Mouse (Mus musculus) heart, embryonic 15.5 days (tissue): Measurements from ENCODE around the gene Gm28047. TPM values are rescaled to one million over a fixed set of nuclear protein-coding genes. Genes with fewer than 3 reads are reported as not detected.

Source experiments
- ATAC-seq: fragments of 200-750 bp; cut with Nextera tagmentation; replicated peaks from 2 replicates; pipeline ENCODE4 v1.8.0; 2017; ENCODE audit warnings: low read depth, moderate TSS enrichment; ENCODE audit not compliant: insufficient number of reproducible peaks, insufficient read depth, low FRiP score
- H3K27ac ChIP-seq: fragments of 300-500 bp; sonication (generic); 2 replicates; pipeline ENCODE4 v1.5.1; 2015; ENCODE audit warnings: mild to moderate bottlenecking, inconsistent platforms
- H3K27me3 ChIP-seq: fragments of 300-500 bp; sonication (generic); 2 replicates; pipeline ENCODE4 v1.6.1; 2015; ENCODE audit warnings: inconsistent platforms
- H3K36me3 ChIP-seq: fragments of 300-500 bp; sonication (generic); 2 replicates; pipeline ENCODE4 v1.6.1; 2015; ENCODE audit warnings: mild to moderate bottlenecking, inconsistent platforms
- H3K4me1 ChIP-seq: fragments of 300-500 bp; sonication (generic); replicated peaks from 2 replicates; pipeline ENCODE4 v1.6.1; 2015; ENCODE audit warnings: inconsistent platforms
- H3K4me2 ChIP-seq: fragments of 300-500 bp; sonication (generic); 2 replicates; pipeline ENCODE4 v1.6.1; 2015; ENCODE audit warnings: inconsistent platforms, mild to moderate bottlenecking, moderate library complexity
- H3K4me3 ChIP-seq: fragments of 300-500 bp; sonication (generic); 2 replicates; pipeline ENCODE4 v1.5.1; 2015; ENCODE audit warnings: mild to moderate bottlenecking, inconsistent platforms
- H3K9ac ChIP-seq: fragments of 300-500 bp; sonication (generic); 2 replicates; pipeline ENCODE4 v1.6.1; 2015; ENCODE audit warnings: mild to moderate bottlenecking, inconsistent platforms
- H3K9me3 ChIP-seq: fragments of 300-500 bp; sonication (generic); replicated peaks from 2 replicates; pipeline ENCODE4 v1.6.1; 2016; ENCODE audit warnings: inconsistent platforms
- WGBS: fragments of 180-500 bp; shearing (Covaris S2); methylation state at CpG from one replicate; pipeline ENCODE4 v1.1.7; 2015; ENCODE audit warnings: mixed read lengths; 5-methylcytosine and 5-hydroxymethylcytosine counted together
- polyA plus RNA-seq: library from polyadenylated mRNA; unstranded; fragments of >200 nt; fragmentation: Nextera tagmentation; extraction: Ambion mirVana; gene quantifications from 2 replicates; pipeline ENCODE4 v1.2.1, GENCODE M21; 2015

Gene Gm28047
- polyA plus RNA-seq, 1 experiment from 2014 or later = not detected

DNA sequence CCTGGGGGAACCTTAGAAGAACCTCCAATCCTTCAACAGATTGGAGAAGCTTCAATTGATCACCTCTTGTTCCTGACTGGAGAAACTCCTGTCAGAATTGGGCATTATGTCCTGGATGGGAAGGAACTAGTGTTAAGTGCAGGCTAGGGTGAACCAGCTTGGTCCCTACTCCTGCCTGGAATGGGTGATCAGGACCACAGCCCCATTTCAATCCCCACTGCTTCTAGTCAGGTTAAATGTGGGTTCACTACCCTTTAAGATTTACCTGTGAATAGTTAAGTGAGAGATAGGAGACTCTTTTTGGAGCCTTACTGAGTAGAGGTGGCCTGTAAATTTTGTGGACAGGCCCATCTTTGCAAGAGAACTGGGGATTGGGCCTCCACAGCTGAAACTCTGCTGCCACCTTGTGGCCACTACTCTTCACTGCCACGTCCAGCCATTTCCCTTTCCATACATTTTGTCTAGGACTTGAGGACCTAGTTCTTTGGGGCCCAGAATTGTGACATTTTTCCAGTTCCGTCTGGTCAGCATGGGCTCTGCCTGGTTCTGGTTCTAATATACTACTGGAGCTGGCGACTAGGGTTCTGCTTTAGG, 99.9 kb downstream of the Gm28047 start, which contains the start of gene Npff:
TSS of gene Npff (minus strand) at position 51 of the 594 bp plus-strand sequence.
- no peak for ATAC-seq
- H3K27ac ChIP-seq = no peak within 1 kb of the TSS
- WGBS = 4% methylated on average over 3 of the region's 3 CpGs
- H3K4me2 ChIP-seq = no peak within 1 kb of the TSS
- peaks cover 9% of the 10 kb centered on the region for H3K4me1 ChIP-seq
- H3K36me3 ChIP-seq = peaks cover 61% of the 10 kb centered on the region
- no peak within 1 kb of the TSS for H3K9ac ChIP-seq
- H3K4me3 ChIP-seq = no peak within 1 kb of the TSS
- no peaks in the 10 kb centered on the region for H3K27me3 ChIP-seq
- H3K9me3 ChIP-seq = no peaks in the 10 kb centered on the region

DNA sequence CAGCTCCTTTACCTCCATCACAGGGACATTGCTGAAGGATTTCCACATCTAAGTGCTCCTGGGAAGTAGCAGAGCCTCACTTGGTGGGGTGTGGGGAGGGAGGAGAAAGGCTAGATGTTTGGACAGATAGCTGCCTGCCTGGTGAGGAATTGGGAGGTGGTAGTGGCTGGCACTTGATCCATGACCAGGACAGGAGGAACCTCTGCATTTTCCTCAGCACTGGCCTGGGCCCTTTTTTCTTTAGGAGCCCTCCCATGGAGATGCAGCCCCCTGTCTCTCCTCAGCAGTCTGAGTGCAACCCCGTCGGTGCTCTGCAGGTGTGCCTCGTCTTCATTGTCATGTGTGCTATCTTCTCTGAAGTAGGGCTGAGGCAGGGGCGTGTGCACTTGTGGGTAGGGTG, 103.4 kb downstream of the Gm28047 start:
- no peak for ATAC-seq
- no peaks in the 10 kb centered on the region for H3K27me3 ChIP-seq
- no peak overlapping the region for H3K9ac ChIP-seq
- 78% methylated on average over 4 of the region's 4 CpGs for whole genome bisulfite sequencing
- H3K4me2 ChIP-seq = no peak overlapping the region
- H3K27ac ChIP-seq = no peak overlapping the region
- peaks cover 23% of the 10 kb centered on the region for H3K4me1 ChIP-seq
- no peak overlapping the region for H3K4me3 ChIP-seq
- peaks cover 32% of the 10 kb centered on the region for H3K36me3 ChIP-seq
- no peaks in the 10 kb centered on the region for H3K9me3 ChIP-seq

DNA sequence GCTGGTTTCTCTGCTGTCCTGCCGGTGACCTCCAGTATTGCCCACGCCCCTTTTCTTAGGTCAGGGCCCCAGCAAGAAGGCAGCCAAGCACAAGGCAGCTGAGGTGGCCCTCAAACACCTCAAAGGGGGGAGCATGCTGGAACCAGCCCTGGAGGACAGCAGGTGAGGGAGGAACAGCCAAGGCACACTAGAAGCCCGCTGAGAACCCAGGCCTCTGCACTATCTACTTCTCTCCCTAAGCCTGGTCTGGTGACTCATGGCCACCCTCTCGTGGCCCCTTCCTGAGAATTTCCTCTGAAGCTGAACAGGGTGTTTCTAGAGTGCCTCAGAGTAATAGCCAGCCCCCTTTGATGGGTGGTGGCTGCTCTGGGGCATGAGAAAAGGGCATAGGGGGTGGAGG, 104.5 kb downstream of the Gm28047 start:
- Histone ChIP-seq H3K4me2 (peak overlapping the region; percentile 92; the same call in 1 of the 2 replicates), H3K27me3 (no peaks in the 10 kb centered on the region), H3K9me3 (no peaks in the 10 kb centered on the region), H3K9ac (peak overlapping the region; percentile 7; the same call in 1 of the 2 replicates), H3K27ac (peak overlapping the region; percentile 100; the same call in 1 of the 2 replicates), H3K36me3 (peaks cover 29% of the 10 kb centered on the region), H3K4me1 (peaks cover 30% of the 10 kb centered on the region), H3K4me3 (no peak overlapping the region)
- ATAC-seq = no peak
- 53% methylated on average over 4 of the region's 4 CpGs for WGBS

DNA sequence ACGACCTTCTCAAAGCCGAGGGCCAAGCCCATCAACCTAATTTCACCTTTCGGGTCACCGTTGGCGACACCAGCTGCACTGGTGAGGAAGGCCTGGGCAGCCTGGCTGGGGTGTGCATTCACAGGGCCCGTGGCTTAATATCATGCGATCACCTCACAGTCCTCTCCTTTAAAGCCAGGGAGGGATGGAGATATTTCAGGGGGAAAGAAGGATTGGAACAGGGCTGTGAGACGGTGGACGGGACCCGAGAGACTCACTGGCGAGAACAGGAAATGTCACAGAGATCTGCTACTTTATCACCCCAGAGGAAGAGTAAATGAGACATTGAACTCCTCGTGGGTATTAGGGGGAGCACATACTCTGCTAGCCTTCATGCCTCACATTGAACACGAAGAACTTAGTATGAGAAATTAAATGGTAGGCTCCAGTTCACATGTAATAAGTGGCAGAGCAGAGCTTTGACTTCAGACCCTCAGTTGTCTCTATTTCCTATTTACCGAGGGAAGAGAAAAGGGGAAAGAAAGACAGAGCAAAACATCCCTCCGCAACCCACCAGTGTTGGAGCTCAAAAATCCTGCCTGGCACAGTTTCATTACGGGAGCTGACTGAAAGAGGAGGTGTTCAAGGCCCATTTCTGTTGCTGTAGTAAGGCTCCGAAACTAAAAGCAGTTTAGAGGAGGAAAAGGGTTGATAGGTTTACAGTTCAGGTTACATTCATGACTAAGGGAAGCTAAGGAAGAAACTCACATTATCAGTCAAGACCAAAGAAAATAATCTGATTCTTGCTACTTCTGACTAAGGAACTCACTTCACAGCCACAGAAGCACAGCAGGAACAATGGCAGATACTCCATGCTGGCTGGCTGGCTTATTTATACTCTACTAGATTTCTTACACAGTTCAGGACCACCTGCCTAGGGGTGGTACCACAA, 105.4 kb downstream of the Gm28047 start:
- H3K27ac ChIP-seq = peak overlapping the region; percentile 100
- peaks cover 26% of the 10 kb centered on the region for H3K36me3 ChIP-seq
- peak overlapping the region; percentile 92 for H3K9ac ChIP-seq
- H3K4me2 ChIP-seq = peak overlapping the region; percentile 92
- H3K9me3 ChIP-seq = no peaks in the 10 kb centered on the region
- no peak for ATAC-seq
- peaks cover 30% of the 10 kb centered on the region for H3K4me1 ChIP-seq
- no peaks in the 10 kb centered on the region for H3K27me3 ChIP-seq
- WGBS = 47% methylated on average over 17 of the region's 17 CpGs
- peak overlapping the region; percentile 82 for H3K4me3 ChIP-seq

DNA sequence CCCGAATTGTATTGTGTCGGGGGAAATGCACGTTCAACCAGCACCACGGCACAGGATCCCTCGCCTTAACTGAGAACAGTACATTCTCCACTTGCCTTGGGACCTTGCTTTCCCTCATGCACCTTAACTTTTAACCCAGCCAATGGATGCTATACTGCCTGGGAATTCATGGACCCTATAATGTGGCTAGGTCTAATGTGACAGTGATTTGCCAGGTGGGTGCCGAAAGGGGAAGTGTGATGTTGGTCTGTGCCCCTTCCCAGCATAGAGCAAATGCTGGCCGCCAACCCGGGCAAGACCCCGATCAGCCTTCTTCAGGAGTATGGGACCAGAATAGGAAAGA, 106.0 kb downstream of the Gm28047 start:
- Histone ChIP-seq H3K4me2 (peak overlapping the region; percentile 92), H3K27ac (peak overlapping the region; percentile 100), H3K4me3 (peak overlapping the region; percentile 82), H3K9ac (peak overlapping the region; percentile 92), H3K27me3 (no peaks in the 10 kb centered on the region), H3K4me1 (peaks cover 30% of the 10 kb centered on the region), H3K9me3 (no peaks in the 10 kb centered on the region), H3K36me3 (peaks cover 20% of the 10 kb centered on the region)
- 12% methylated on average over 9 of the region's 9 CpGs for WGBS
- no peak for ATAC-seq

DNA sequence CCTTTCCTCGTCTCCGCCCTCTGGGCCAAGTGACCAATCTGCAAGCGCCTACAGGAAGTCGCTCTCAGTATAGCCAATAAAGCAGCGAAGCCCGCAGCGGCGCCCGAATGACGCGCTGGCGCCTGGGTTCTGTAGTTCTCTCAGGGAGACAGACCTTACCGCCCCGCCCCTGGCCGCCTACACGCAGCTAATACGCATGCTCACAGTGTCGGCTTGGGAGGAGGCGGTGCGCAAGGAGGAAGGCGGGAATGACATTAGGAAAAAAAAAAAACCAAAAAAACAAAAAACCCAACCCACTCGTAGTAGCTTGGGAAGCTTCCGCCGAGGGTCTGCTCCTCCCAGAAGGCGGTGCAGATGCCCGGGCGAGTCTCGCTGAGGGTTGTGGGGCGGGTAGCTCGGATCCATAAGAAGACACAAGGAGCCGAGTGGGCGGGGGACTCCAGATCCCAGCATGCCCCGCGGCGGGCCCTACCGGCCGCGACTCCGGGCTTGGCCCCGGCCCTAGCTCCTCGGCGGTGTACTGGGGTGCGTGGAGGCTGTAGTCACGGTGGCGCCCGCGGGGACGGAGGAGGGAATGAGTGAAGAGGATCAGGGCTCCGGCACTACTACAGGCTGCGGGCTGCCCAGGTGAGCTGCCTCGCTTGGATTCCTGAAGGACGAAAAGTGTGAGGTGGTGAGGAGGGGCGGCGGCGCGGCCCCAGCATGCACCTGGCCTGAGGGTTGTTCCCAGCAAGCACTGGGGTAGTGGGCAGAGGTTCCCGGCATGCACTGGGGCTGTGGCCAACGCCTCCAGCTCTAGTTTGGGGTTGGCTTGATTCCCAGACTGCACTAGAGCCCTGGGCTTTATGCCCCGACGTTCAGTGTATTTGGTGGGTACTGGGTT, 106.7 kb downstream of the Gm28047 start, which contains the start of gene Tarbp2:
TSS of gene Tarbp2 (plus strand) at position 217 of the 883 bp plus-strand sequence.
- Histone ChIP-seq H3K9ac (peak within 1 kb of the TSS; percentile 92), H3K4me3 (peak within 1 kb of the TSS; percentile 82), H3K27ac (peak within 1 kb of the TSS; percentile 100), H3K9me3 (no peaks in the 10 kb centered on the region), H3K4me1 (peaks cover 30% of the 10 kb centered on the region), H3K36me3 (peaks cover 18% of the 10 kb centered on the region), H3K27me3 (no peaks in the 10 kb centered on the region), H3K4me2 (peak within 1 kb of the TSS; percentile 92)
- peak; percentile 90 for ATAC-seq
- under 1% methylated on average over 60 of the region's 60 CpGs for WGBS

DNA sequence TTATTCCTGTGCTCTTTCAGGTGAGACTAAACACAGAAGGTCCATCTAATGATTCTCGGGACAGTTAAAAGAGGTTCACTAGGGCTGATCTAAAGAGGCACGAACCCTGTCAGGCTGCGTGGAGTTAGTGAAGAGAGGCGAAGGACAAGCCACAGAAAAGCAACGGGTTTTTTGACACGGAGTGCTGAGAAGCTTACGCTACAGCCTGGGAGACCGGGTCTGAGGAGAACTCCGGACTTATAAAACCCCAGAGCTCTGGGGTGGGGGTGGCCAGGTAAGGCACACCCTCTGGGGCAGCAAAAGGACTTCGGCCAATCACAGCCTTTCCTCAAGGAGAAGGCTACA, 107.3 kb downstream of the Gm28047 start:
- H3K27ac ChIP-seq = peak overlapping the region; percentile 100
- peaks cover 30% of the 10 kb centered on the region for H3K4me1 ChIP-seq
- H3K9me3 ChIP-seq = no peaks in the 10 kb centered on the region
- H3K36me3 ChIP-seq = peaks cover 14% of the 10 kb centered on the region
- peak overlapping the region; percentile 82 for H3K4me3 ChIP-seq
- ATAC-seq = no peak
- H3K4me2 ChIP-seq = peak overlapping the region; percentile 92
- WGBS = under 1% methylated on average over 10 of the region's 10 CpGs
- no peaks in the 10 kb centered on the region for H3K27me3 ChIP-seq
- H3K9ac ChIP-seq = peak overlapping the region; percentile 63

DNA sequence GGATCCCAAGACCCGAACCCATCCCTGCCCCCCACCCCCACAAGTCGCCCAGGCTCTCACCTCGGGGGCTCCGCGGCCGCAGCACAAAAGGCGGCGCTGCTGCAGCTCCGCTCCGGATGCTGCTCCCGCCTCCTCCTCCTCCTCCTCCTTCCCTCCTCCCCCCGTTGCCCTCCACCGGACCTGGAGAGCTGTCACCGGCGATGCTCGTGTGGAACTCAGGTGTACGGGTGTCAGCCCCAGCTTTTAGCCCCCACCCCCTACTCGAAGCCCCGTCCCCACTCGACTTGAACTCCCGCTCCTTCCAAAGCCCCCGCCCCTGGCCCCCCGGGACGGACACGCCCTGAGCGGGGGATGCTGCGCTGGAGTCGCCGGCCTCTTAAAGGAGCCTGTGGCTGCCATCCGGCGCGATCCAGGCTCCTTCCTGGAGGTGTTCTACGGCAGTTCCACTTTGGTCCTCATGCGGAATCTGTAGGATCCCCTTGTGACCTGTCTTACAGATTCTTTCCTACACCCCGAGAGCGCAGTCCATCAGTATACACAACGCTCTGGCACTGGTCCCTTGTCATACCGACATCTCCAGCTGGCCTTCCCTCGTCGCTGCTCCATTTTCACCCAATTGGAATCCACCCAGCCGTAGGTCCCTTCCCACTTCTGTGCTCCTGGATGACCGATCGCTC, 108.0 kb downstream of the Gm28047 start, which contains the start of gene Map3k12:
TSS of gene Map3k12 (minus strand) at position 337 of the 677 bp plus-strand sequence.
- Histone ChIP-seq H3K4me2 (peak within 1 kb of the TSS; percentile 92), H3K4me3 (peak within 1 kb of the TSS; percentile 82), H3K36me3 (peaks cover 7% of the 10 kb centered on the region; the same call in 1 of the 2 replicates), H3K27me3 (no peaks in the 10 kb centered on the region), H3K4me1 (peaks cover 32% of the 10 kb centered on the region), H3K9me3 (no peaks in the 10 kb centered on the region), H3K9ac (peak within 1 kb of the TSS; percentile 63), H3K27ac (peak within 1 kb of the TSS; percentile 100)
- no peak for ATAC-seq
- WGBS = under 1% methylated on average over 43 of the region's 43 CpGs

DNA sequence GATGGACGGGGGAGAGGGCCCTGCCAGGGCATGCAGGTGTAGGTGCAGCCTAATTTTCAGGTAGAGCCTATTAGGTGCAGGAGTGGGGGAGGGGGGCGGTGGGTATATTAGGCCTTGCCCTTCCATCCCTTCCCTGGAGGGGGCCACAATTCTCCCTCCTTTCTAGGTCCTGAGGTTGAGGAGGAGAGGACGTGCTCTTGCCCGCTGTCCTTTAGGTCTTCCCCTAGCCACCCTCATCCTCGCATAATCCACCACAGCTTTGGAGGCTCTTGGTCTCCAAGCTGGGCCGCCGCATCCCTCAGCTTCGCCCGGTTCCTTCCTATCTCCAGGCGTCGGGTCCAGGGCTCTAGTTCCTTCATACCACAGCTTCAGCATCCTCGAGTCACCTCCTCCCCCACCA, 108.6 kb downstream of the Gm28047 start:
- Histone ChIP-seq H3K36me3 (peaks cover 1% of the 10 kb centered on the region; the same call in 1 of the 2 replicates), H3K27me3 (no peaks in the 10 kb centered on the region), H3K4me2 (peak overlapping the region; percentile 92), H3K4me3 (peak overlapping the region; percentile 82), H3K9me3 (no peaks in the 10 kb centered on the region), H3K27ac (peak overlapping the region; percentile 100), H3K4me1 (peaks cover 37% of the 10 kb centered on the region), H3K9ac (peak overlapping the region; percentile 63)
- ATAC-seq = no peak
- 5% methylated on average over 12 of the region's 12 CpGs for WGBS

DNA sequence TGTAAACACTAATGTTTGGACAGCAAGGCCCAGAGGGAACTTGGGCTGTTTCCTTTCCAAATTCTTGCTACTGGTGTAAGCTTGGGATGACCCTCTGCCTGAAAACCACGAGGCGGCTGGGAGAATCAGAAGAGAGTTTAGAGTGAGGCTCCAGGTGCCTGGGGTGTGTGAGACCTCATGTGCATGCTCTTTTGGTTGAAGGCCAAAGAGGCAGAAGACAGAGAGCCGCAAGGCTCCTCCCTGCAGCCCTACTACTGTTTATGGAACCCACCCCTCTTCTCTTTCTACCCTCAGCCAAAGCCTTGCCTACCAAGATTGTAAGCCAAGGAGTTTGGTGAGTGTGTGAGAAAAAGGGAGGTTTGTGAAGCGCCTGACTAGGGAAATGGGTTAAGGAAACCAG, 109.1 kb downstream of the Gm28047 start:
- no peak overlapping the region for H3K27ac ChIP-seq
- no peaks in the 10 kb centered on the region for H3K9me3 ChIP-seq
- H3K9ac ChIP-seq = peak overlapping the region; percentile 63
- 44% methylated on average over 4 of the region's 4 CpGs for WGBS
- peaks cover 40% of the 10 kb centered on the region for H3K4me1 ChIP-seq
- peak overlapping the region; percentile 82 for H3K4me3 ChIP-seq
- no peaks in the 10 kb centered on the region for H3K27me3 ChIP-seq
- peak overlapping the region; percentile 92 for H3K4me2 ChIP-seq
- no peaks in the 10 kb centered on the region for H3K36me3 ChIP-seq
- no peak for ATAC-seq
